Mouse (Mus musculus) cerebellum, adult 18-20 months (tissue): ENCODE data around the gene Lhx4.

ENCODE experiments used
- DNase-seq, 2 experiments: peaks; one replicate each; pipeline ENCODE4 v3.0.0; 2021

The Lhx4 gene

DNA sequence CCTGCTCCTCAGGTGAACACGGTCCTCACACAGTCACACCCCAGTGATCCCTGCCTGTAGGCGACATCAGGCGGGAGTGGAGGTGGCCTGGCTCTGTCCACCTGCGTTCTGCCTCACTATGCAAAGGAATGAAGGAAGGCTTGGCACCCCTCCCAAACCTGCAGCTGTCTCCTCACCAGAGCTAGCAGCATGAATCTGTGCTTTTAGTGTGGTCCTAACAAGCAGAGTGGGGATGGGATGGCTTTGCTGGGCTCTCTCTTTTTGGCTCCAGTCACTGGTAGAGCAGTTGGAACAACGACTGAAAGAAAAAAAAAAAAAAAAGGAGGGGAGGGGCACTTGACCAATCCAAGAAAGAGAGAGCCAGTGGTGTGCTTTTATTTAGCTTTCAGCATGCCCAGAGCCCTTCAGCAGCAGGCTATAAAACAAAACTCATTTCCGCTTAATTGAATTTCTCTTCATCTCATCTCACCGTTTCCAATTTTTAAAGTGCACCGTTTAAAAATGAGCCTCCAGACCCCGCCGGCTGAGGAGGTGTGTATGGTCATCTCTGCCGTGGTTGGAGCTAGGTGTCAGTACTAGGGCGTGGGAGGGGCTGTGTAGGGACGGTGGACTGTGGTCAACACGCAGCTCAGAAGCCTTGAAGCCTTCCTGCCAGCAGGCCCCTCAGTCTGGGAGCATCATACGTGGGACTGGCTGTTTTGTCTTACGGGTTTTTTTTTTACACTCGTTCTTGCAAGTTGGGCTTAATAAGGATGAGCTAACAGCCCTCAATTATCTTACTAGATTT, 52.9 kb downstream of the Lhx4 start:
- DNase-seq, result peak; percentile 53 to 59

DNA sequence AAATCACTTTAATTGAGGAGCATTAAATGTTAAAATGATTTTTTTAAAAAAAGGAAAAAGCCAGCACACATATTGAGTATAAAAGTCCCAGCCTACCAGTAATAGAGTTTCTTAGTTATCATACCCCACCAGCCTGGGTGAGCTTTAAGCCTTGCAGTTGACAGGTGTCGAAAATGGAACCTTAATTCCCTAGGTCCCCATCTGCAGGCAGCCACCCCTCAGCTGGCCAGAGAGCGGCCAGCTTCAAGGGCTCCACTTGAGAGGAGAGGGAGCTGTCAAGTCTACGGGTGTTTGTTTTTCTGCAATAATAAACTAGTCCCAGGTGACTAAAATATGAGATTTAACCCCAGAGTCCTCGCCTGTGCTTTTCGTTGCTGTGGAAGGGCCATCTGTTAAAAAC, 58.0 kb downstream of the Lhx4 start:
- no peak for DNase-seq

DNA sequence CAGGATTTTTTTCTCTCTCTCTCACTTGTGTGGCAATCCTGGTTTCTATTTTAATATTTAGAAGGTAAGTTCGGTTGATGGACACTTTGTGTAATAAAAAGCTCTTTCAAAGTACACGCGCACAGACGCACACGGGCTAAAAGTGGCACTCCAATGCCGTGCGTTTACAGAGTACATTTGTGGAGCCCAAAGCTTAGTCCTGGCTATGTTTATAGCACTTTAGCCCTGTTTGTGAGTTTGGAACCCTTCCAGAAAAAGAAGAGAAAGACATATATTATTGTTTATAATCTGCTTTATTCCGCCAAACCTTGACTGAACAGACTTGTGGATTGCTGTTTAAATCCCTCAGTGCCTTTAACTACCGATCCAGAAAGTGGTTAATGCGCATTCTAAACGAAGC, 58.5 kb downstream of the Lhx4 start:
- no peak for DNase-seq

DNA sequence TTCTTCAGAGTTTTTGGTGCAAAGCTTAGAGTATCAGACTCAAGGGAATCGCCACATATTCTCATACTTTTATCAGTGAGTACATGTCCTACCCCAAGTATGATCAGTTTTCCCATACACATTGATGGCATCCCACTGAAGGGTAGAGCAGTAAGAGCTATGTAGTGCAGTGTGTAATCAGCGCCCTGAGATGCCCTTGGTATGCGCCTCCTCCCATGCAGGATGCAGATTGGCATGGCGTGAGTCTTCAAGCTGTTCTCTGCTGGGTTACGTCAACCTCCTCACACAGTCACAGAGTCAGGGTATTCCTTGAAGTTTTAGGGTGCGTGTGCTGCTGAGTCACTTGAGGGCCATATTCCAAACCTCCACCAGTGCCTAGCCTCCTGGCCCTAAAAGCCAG, 59.3 kb downstream of the Lhx4 start:
- DNase-seq, result no peak

DNA sequence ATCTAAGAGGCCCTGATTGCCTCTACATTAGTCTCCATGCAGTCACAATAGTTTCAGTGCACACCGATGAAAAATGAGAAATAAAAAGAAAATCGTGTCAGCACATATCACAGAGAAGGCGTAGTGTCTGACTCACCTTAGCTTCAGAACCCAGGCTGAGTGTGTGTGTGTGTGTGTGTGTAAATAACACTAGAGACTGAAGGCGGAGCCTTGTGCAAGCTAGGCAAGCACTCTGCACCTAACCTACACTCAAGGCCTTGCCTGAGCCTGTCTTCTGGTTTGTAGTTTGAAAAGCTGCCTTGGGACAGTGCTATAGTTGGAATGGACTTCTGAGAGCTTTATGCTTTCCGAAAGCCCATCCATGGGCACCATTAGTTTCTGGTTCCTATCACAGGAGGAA, 61.9 kb downstream of the Lhx4 start:
- DNase-seq, result no peak

DNA sequence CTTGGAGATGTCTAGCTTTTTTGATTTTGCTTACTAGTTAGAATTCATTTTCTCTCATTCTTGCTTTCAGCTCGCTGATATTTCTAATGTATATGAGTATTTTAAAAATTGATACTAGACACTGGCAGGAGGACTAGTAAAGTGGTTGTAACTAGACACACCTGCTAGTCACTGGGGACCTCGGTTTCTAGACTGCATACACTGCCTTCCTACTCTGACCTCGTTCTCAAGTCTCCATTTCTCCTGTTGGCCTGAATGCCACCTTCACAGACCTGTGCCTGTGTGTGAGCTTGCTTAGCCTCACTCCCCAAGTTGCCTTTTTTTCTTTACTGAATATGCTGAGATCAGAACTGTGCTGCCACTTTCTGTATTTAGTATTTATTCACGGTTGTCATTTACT, 62.3 kb downstream of the Lhx4 start:
- DNase-seq, result no peak

DNA sequence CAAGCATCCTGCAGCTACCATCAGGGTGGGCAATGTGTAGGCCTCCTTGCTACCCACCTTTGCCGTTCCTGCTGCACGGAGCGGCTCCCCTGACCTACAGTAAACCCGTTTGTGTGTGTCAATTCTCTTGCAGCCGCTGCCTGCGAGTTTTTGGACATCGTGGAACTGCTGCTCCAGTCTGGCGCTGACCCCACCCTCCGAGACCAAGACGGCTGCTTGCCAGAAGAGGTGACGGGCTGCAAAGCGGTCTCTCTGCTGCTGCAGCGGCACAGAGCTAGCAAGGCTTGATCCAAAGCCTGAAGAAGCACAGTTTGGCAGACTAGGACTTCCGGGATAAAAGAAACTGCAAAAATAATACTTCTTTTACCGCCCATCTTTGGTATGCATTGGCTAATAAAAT, 64.7 kb downstream of the Lhx4 start:
- no peak for DNase-seq

DNA sequence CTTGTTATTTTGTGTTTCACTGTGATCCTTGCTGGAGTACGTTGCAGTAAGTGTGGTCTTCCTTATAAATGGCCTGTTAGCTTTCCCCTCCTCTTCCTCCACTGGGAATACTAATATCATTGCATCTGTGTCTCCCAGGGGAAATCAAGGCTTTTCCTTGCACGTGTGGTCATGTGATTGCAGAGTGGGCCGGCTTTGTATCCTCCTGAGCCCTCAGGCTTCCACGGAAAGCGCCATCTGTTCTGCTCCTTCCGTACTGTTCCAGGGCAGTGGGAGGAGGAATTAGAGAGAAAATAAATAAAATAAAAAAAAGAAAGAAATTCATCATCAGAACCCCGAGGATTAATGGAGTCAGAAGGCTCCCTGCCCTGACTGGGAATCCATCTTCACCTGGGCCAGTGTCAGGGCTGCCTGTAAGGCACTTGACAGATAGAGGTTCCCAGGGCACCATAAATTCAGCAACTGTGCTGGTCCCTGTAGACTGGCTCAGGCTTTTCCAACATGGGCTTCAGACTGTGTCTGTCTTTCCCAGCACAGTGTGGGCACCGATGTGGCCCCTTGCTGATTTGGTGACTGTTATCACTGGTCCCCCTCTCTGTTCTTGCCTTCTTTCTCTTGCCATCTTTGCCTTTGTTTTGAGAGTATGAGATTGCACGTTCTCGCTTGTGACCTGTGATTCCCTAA, 70.2 kb downstream of the Lhx4 start:
- DNase-seq, result no peak

DNA sequence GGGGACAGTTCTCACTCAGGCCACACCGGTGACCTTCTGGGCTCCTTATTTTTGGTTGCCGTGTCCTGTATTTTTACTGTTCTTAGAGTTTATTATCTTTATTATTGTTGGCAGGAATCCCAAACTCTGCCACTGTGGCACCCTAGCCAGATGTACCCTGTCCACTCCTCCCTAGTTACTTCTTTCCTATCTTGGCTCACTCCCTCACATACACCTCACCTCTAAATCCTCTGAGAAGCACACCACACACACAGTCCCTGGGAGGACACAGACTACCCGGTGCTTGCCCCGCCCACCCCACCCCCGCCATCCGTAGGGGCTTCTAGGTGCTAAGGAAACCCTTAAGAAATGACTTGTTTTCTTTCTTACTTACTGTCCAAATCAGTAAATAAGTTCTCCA, 75.9 kb downstream of the Lhx4 start:
- no peak for DNase-seq

DNA sequence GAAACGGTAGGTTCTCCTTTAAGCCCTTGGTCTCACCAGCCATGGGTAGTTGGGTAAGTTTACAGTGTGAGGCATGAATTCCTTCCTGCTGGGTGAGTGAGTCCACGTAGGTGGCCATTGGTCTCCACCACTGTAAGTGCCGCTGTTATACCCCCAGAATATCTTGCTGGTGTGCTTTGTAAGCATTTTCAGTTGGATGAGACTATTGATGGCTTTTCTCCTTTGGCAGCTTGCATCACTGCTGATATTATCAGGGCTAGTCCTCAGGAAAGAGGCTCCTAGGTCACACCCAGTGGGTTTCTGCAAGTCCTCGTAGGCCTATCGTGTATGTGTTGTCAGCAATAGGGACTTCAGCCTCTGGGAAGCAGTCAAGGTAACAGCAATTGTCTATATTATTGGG, 87.5 kb downstream of the Lhx4 start:
- no peak for DNase-seq

DNA sequence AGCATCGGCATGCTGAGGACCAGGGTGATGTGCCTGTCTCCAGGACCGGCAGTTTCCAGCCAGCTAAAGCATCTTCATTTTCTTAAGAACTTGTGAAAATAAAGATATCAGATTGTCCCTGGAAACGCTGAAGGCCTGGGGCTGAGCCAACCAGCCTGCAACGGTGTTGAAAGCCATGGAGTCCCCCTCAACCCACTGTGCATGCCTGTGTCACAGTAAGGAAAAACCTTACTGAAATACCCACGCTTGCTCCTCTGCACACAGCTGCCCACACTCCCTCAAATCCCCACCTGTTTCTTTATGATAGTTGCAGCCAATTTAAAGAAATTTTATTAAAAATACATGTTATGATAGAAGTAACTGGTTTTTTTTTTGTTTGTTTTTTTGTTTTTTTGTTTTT, 95.2 kb downstream of the Lhx4 start:
- no peak for DNase-seq

DNA sequence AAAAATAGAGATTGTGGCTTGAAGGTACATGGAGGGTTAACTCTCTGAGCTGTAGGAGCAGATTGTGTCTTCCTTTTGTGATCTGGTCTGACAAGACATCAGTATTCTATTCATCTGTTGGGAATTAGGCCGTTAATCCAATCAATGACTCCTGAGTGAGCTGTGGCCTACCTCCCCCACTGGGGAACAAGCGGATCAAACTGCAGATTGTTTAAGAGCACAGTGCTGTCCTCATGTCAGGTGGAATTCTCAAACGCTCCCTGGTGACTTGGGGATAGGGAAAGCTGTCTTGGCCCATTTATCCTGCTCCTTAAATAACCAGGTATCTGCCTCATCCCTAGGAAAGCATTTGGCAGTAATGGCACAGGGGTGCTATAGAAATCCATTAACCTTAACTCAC, 96.5 kb downstream of the Lhx4 start:
- DNase-seq, result no peak

DNA sequence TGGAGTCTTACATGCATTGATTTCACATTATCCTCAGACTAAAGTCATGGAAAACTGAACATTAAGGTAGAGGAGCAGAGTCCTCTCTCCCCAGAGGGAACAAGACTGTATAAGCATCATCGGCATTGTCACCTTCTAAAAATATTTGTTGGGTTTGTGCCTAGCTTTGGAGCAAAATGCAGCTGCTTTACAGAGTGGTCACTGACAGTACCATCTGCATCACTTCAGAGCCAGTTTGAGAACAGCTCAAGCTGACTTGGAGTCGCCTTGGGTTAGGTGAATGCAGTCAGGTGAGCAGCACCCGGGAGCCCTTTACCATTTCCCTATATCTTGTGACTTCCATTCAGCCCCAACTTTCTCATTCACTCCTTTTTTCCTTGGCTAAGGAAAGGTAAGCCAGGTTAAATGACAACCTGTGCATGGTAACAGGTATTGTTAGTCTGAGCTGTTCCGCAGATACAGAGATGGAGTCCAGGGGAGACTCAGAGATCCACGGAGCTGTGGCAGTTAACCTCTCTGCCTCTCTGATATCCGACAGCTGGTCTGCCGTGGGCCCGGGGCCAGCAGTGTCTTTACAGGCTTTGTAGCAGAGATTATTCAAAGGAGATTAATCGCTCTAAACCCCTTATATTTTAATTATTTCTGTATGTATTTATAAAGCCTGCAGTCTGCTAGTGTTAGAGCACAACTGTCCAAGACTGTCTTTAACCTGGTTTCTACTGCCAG, 101.2 kb downstream of the Lhx4 start:
- DNase-seq, result peak; percentile 30 to 53
